18 mouse cellular contexts compared by ENCODE assay signal in the genomic region with DNA sequence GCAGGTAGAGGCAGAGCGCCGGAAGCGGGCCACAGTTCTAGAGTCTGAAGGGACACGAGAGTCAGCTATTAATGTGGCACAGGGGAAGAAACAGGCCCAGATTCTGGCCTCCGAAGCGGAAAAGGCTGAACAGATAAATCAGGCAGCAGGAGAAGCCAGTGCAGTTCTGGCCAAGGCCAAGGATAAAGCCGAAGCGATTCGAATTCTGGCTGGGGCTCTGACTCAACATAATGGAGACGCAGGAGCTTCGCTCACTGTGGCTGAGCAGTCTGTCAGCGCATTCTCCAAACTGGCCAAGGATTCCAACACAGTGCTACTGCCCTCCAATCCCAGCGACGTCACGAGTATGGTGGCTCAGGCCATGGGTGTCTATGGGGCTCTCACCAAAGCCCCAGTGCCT. TPM values are rescaled to one million over a fixed set of nuclear protein-coding genes. Genes with fewer than 3 reads are reported as not detected.
A peak's percentile ranks its signal among the peaks of the same experiment; 100 is the strongest.
DNase-seq lines count a peak whose midpoint lies in the region; TF ChIP-seq lines count a peak whose summit lies in the region.
"Had no signal": no experiment of that assay in that cellular context is flagged by ENCODE, and none has a peak within 500 bp of the region (broad histone marks: within the 10 kb centered on the region; RNA-seq: fewer than 3 reads in every experiment).

No protein-coding gene starts in this region.

- DNase-seq in heart, adult 11 months: peak; percentile 83
- DNase-seq in heart, adult 8-10 months (ENCODE audit: low spot score): no peak
- no peak for DNase-seq in testis, postnatal 10 days (ENCODE audit: low spot score)
- DNase-seq in adrenal gland, adult 2 months: peak; percentile 84
- DNase-seq in lung, postnatal 10 days: no peak
- DNase-seq in right cerebral cortex, postnatal 4 days: no peak

- TF ChIP-seq POLR2A in testis, adult 2 months (IDR thresholded peaks at IDR 0.05; ENCODE audit: control insufficient read depth, low read depth, low read length): no peak

- H3K27me3 ChIP-seq in testis, adult 2 months (ENCODE audit: control insufficient read depth, insufficient read depth, low read length): no peaks in the 10 kb centered on the region
- H3K27me3 ChIP-seq: embryonic facial prominence, embryonic 12.5 days; heart, embryonic 12.5 days; hindbrain, embryonic 13.5 days; limb, embryonic 12.5 days; lung, embryonic 15.5 days; midbrain, embryonic 12.5 days; neural tube, embryonic 13.5 days had no signal

- TF ChIP-seq CTCF in testis, adult 2 months (IDR thresholded peaks at IDR 0.05; ENCODE audit: control insufficient read depth, insufficient read depth, insufficient replicate concordance, low read depth, low read length): no peak

- H3K27ac ChIP-seq in testis, adult 2 months (ENCODE audit: control insufficient read depth, insufficient read depth, low read depth, low read length): no peak overlapping the region
- H3K27ac ChIP-seq: embryonic facial prominence, embryonic 12.5 days; hindbrain, embryonic 13.5 days; limb, embryonic 12.5 days; liver, embryonic 14.5 days; lung, embryonic 15.5 days; macrophage; midbrain, embryonic 12.5 days; neural tube, embryonic 13.5 days; stomach, postnatal 0 days had no signal

- H3K36me3 ChIP-seq in testis, adult 2 months (ENCODE audit: control insufficient read depth, insufficient read depth, low read length): no peaks in the 10 kb centered on the region
- H3K36me3 ChIP-seq: embryonic facial prominence, embryonic 12.5 days; heart, embryonic 12.5 days; hindbrain, embryonic 13.5 days; limb, embryonic 12.5 days; lung, embryonic 15.5 days; midbrain, embryonic 12.5 days; neural tube, embryonic 13.5 days had no signal

- H3K4me3 ChIP-seq in testis, adult 2 months (ENCODE audit: control insufficient read depth, low read depth, low read length): peak overlapping the region; percentile 19; the same call in 1 of the 2 replicates
- H3K4me3 ChIP-seq: embryonic facial prominence, embryonic 12.5 days; erythroblast, embryonic 14.5 days; heart, embryonic 12.5 days; hindbrain, embryonic 13.5 days; limb, embryonic 12.5 days; lung, embryonic 15.5 days; midbrain, embryonic 12.5 days; neural tube, embryonic 13.5 days had no signal

- H3K4me1 ChIP-seq in testis, adult 2 months (ENCODE audit: control insufficient read depth, insufficient read depth, low read length): peaks cover 6% of the 10 kb centered on the region
- H3K4me1 ChIP-seq: embryonic facial prominence, embryonic 12.5 days; heart, embryonic 12.5 days; hindbrain, embryonic 13.5 days; limb, embryonic 12.5 days; lung, embryonic 15.5 days; midbrain, embryonic 12.5 days; neural tube, embryonic 13.5 days had no signal

RNA-seq across cellular contexts. Expression of a gene that starts 40.3 kb away (rescaled TPM):
- total RNA-seq in heart, adult 8-10 months (2022): 1 to 10 TPM; 5.4 to 7.4 (median 5.9) TPM
- polyA plus RNA-seq in testis, adult 2 months (2012; rRNA removed): 0.35 and 0.52 TPM in 2 replicates
- 1 to 10 TPM; 8.9 to 9.9 TPM for total RNA-seq in adrenal gland, adult 2 months (2021)
- polyA plus RNA-seq in adrenal gland, adult 2 months (2012; rRNA removed): 0.10 TPM in 2 replicates

Comparison
In these comparisons a context has a peak if more than half of its experiments do, and no peak if none do; other contexts are left out.
1. DNase-seq: peak in heart, adult 11 months (single experiment) and adrenal gland, adult 2 months (single experiment); none in heart, adult 8-10 months (single experiment), testis, postnatal 10 days (single experiment), lung, postnatal 10 days (single experiment) and right cerebral cortex, postnatal 4 days (single experiment).